Mouse (Mus musculus): ENCODE data around the gene Ykt6.
"Not testable (repeated sequence)": the region's sequence is repeated elsewhere in the genome, so short reads cannot be mapped to it uniquely, and the experiment has no call there.

The Ykt6 gene

GRCm38 (mm10) chr11:5995989-5996388 lies 40.5 kb downstream of the Ykt6 start:
- peak; percentile 89 for DNase-seq

DNA sequence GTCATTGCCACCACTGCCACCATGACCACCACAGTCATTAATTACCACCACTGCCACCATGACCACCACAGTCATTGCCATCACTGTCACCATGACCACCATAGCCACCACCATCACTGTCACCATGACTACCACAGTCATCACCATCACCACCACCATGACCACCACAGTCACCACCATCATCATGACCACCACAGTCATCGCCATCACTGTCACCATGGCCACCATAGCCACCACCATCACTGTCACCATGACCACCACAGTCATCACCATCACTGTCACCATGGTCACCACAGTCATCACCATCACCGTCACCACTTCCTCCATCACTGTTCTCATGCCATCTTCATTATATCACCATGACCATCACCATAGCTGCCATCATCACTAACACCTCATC lies 43.0 kb downstream of the Ykt6 start:
- no peak for DNase-seq

- peak; percentile 91 for DNase-seq
Measured at GRCm38 (mm10) chr11:5999832-6000771, 44.6 kb downstream of the Ykt6 start.

GRCm38 (mm10) chr11:6000961-6001682 lies 45.6 kb downstream of the Ykt6 start:
- DNase-seq, result peak; percentile 71

DNA sequence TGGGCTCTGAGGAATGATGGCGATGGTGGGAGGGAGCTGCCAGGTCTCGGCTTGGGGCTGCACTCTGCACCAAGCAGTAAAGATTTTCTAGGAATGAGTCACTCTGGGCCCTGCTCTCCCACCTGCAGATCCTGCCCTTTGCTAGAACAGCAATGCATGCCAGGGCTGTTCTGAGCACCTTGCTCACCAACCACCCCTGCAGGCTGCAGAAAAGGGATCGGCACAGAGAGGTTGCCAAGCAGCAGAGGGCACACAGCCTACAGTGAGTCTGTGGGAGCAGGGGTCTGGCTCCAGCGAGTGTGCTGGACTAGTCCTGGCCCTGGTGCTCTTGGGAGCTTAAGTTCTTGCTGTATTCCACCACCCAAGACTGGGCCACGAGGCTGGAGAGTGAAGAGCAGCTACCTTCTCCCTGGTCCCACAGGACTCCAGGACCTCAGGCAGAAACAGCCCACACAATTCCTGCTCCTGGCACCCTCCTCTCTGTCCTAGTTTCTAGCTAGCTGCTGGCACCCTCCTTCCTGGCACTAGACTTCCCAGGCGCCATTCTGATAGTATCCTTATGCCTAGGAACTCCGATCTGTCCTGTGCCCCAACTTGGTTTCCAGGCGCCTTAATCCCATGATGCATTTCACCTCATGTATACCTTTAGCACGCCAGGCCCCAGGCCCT lies 46.6 kb downstream of the Ykt6 start:
- DNase-seq, result peak; percentile 87

GRCm38 (mm10) chr11:6003046-6003639 lies 47.6 kb downstream of the Ykt6 start:
- peak; percentile 72 for DNase-seq

- not testable (repeated sequence) for DNase-seq
Measured at GRCm38 (mm10) chr11:6005374-6006043, 50.0 kb downstream of the Ykt6 start.

GRCm38 (mm10) chr11:6006351-6007009 lies 51.0 kb downstream of the Ykt6 start:
- not testable (repeated sequence) for DNase-seq

GRCm38 (mm10) chr11:6007010-6007778 lies 51.7 kb downstream of the Ykt6 start:
- not testable (repeated sequence) for DNase-seq

GRCm38 (mm10) chr11:6007779-6008128 lies 52.3 kb downstream of the Ykt6 start:
- DNase-seq, result not testable (repeated sequence)

DNA sequence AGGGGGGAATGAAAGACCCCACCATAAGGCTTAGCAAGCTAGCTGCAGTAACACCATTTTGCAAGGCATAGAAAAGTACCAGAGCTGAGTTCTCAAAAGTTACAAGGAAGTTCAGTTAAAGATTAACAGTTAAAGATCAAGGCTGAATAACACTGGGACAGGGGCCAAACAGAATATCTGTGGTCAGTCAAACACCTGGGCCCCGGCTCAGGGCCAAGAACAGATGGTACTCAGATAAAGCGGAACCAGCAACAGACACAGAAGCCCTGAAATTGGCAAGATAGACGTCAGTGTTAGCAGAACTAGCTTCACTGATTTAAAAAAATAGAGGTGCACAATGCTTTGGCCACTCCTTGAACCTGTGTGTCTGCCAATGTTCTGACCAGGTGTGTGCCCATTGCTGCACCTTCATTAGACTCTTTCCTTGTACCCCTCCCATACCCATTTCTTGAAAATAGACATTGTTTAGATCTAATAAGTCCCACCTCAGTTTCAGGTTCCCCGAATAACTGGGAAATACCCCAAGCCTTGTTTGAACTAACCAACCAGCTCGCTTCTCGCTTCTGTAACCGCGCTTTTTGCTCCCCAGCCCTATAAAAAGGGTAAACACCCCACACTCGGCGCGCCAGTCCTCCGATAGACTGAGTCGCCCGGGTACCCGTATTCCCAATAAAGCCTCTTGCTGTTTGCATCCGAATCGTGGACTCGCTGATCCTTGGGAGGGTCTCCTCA lies 55.4 kb downstream of the Ykt6 start:
- not testable (repeated sequence) for DNase-seq

- no peak for DNase-seq
Measured at GRCm38 (mm10) chr11:6011879-6012278, 56.4 kb downstream of the Ykt6 start.

DNA sequence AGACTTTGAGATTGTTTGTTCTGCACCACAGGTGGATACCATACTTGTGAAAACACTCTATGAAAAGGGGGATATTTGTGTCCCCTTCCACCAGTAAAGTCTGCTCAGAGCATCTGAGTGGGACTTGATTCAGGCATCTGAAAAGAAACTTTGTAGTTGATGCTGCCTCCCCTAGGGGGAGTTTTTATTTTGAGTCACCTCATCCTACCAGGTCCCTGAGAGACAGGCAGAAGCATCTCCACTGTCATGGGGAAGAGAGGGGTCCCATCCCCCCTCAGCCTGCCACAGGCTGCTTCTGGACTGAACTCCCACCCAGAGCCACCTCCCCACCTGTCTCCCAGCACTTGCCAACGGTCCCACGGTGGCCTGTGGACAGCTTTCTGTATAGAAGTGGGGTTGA lies 57.9 kb downstream of the Ykt6 start:
- no peak for DNase-seq

- DNase-seq, result peak; percentile 94
Measured at GRCm38 (mm10) chr11:6015011-6015431, 59.5 kb downstream of the Ykt6 start.

DNA sequence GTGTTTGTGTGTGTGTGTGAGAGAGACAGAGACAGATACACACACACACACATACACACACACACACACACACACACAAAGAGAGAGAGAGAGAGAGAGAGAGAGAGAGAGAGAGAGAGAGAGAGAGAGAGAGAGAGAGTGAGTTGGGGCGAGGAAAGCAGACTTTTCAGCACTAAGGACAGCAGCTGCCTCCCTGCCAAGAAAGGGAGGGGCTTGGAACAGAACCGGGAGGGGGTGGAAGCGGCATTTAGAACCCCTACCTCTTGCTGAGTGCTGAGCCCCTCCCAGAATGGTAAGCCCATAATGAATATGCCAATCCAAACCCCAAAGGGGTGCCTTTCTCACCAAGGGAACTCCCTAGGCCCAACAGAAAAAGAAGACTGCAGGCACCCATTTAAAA lies 60.9 kb downstream of the Ykt6 start:
- no peak for DNase-seq

DNA sequence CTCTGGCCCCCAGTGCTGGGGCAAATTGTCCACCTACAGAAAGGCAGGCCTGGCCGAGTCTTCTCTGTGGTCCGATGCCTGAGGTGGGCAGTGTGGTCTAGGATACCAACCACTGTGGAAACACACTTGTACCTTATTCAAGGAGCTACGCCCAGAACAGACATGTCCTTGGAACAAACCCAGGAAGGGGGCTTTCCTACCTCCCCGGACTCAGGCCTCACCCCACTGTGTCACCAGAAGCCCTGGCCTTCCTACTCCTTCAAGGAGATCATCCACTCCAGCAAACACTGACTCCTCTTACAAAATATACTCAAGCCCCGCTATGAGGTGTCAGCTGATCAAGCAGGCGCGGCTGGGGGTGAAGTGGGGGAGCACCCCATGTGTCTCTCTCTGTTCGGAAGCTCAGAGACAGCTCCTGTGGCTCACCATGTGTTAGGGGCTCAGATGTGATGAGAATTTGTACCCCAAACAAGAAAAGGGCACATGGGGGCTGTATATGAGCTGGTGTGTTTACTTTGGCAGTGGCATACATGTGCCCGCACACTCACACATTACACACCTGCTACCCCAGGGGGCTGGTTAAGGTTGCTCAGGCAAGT lies 61.4 kb downstream of the Ykt6 start:
- peak; percentile 61 for DNase-seq

All from cerebellum, adult 11-12 months (tissue).